In the genomic region with DNA sequence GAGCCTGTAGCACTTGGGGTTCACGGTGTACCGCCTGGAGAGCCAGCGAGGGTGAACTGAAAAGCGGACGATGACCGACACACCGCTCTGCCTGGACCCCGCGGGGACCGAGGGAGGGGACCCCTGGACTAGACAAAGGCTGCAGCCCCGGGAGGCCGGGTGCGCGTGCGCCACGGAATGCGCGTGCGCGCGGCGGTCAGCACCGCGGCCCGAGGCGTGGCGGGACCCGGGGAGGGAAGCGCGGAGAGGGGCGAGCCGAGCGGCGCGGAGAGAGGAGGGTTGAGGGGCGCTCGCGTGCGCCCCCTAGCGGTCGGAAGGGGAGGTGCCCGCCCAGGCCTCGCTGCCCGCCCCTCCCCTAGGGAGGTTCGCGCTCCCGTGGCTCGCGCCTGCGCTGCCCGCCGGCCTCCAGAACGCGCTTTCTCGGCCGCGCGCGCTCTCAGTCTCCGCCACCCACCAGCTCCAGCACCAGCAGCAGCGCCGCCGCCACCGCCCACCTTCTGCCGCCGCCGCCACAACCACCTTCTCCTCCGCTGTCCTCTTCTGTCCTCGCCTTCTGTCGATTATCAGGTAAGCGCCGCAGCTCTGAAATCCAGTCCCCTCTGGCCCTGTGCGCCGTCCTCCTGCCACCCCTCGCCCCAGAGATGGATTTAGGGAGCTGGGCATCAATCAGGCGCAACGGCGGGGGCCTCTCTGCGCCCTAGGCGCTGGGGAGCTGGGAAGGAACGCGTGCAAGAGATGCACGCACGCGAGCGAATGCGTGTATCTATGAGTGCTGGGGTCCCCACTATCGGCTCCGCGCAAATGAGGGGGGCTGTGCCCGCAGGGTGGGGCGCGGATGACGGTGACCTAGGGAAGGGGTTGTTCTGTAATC, we compare ENCODE assay signal across 8 mouse cellular contexts. TPM values are rescaled to one million over a fixed set of nuclear protein-coding genes. Genes with fewer than 3 reads are reported as not detected.
A peak's percentile ranks its signal among the peaks of the same experiment; 100 is the strongest.
DNase-seq lines count a peak whose midpoint lies in the region; ATAC-seq and TF ChIP-seq lines count a peak whose summit lies in the region.

A gene (plus strand): TSS at position 350 of the 871 bp plus-strand sequence.

- intact Hi-C loops in heart, postnatal 25 days (cut with DNase I), result no loop called here

- H3K36me3 ChIP-seq in ES-Bruce4 (ENCODE audit: control insufficient read depth, insufficient read depth, low read length, poor library complexity, severe bottlenecking), result no peaks in the 10 kb centered on the region
- no peaks in the 10 kb centered on the region for H3K36me3 ChIP-seq in forebrain, embryonic 15.5 days

- DNase-seq in cerebellum, adult 11 months, result peak; percentile 91
- peak; percentile 78 for DNase-seq in heart, postnatal 25 days (ENCODE audit: low spot score)
- DNase-seq in layer of hippocampus, adult 18-20 months (ENCODE audit: low spot score in 2 of 2), result peak; percentile 92 to 96
- DNase-seq in lung, adult 18-20 months, result peak; percentile 87 to 90
- peak; percentile 21 to 46 for DNase-seq in thymus, adult 18-20 months

- ATAC-seq in forebrain, embryonic 15.5 days (replicated peaks), result peak; percentile 82
- peak; percentile 43 for ATAC-seq in neutrophil, adult 5-6 weeks (ENCODE audit: extremely low read depth, insufficient number of reproducible peaks, low FRiP score, poor library complexity, severe bottlenecking)

- peaks cover 13% of the 10 kb centered on the region for H3K27me3 ChIP-seq in ES-Bruce4 (ENCODE audit: control insufficient read depth, insufficient read depth, low read length, poor library complexity, severe bottlenecking)
- H3K27me3 ChIP-seq in forebrain, embryonic 15.5 days, result no peaks in the 10 kb centered on the region

- H3K9me3 ChIP-seq in ES-Bruce4 (replicated peaks; ENCODE audit: control insufficient read depth, insufficient read depth, low read length, poor library complexity, severe bottlenecking), result no peaks in the 10 kb centered on the region
- no peaks in the 10 kb centered on the region for H3K9me3 ChIP-seq in forebrain, embryonic 15.5 days

- under 1% methylated on average over 92 of the region's 94 CpGs for WGBS in forebrain, embryonic 15.5 days

- H3K4me1 ChIP-seq in ES-Bruce4 (ENCODE audit: control insufficient read depth, insufficient read depth, low read length), result no peaks in the 10 kb centered on the region
- peaks cover 37% of the 10 kb centered on the region for H3K4me1 ChIP-seq in forebrain, embryonic 15.5 days

- TF ChIP-seq POLR2A in ES-Bruce4 (IDR thresholded peaks at IDR 0.05; ENCODE audit: insufficient read depth, low read length), result peak; percentile 29

- peak within 1 kb of the TSS; percentile 80 for H3K9ac ChIP-seq in ES-Bruce4 (ENCODE audit: low read depth, poor library complexity, severe bottlenecking)
- H3K9ac ChIP-seq in forebrain, embryonic 15.5 days (replicated peaks), result peak within 1 kb of the TSS; percentile 92

- peak; percentile 79 for TF ChIP-seq CTCF in ES-Bruce4 (IDR thresholded peaks at IDR 0.05; ENCODE audit: low read depth, low read length)

- no peak for TF ChIP-seq EP300 in ES-Bruce4 (IDR thresholded peaks at IDR 0.05; ENCODE audit: insufficient read depth, low read depth, low read length)

- peak within 1 kb of the TSS; percentile 82 for H3K4me3 ChIP-seq in ES-Bruce4 (ENCODE audit: low read depth, low read length)
- H3K4me3 ChIP-seq in forebrain, embryonic 15.5 days, result peak within 1 kb of the TSS; percentile 72

- peak within 1 kb of the TSS; percentile 19; the same call in 1 of the 2 replicates for H3K27ac ChIP-seq in ES-Bruce4 (ENCODE audit: insufficient read depth, low read length)
- peak within 1 kb of the TSS; percentile 97 for H3K27ac ChIP-seq in forebrain, embryonic 15.5 days (replicated peaks)

- peak within 1 kb of the TSS; percentile 80 for H3K4me2 ChIP-seq in forebrain, embryonic 15.5 days (replicated peaks)

RNA-seq across cellular contexts. Expression of the gene that starts here (rescaled TPM):
- 13.6 and 15.0 TPM in 2 replicates for polyA plus RNA-seq in ES-Bruce4 (2011; ENCODE audit: insufficient read depth, insufficient read length, low read depth, missing spikeins)
- 672 and 718 TPM in 2 replicates for polyA plus RNA-seq in forebrain, embryonic 15.5 days (2015; fragmentation: Nextera tagmentation; extraction: Ambion mirVana)
- total RNA-seq in heart, postnatal 25 days (2021), result 10 to 100 TPM; 67.0 to 70.7 TPM
- total RNA-seq in layer of hippocampus, adult 18-20 months (2021), result 100 to 1,000 TPM; 329 to 337 TPM
- total RNA-seq in neutrophil, adult 5-6 weeks (2017), result 0.12 TPM in 2 replicates

Comparison
In these comparisons a context has a peak if more than half of its experiments do, and no peak if none do; other contexts are left out.
1. Peak in every context shown above with its lines: DNase-seq, ATAC-seq, H3K4me3 ChIP-seq and H3K27ac ChIP-seq.
2. RNA of the gene that starts here (total RNA-seq): 329 to 337 TPM in layer of hippocampus, adult 18-20 months and 67.0 to 70.7 TPM in heart, postnatal 25 days; 0.12 TPM in neutrophil, adult 5-6 weeks; every median in the first group is over 10 times any median in the second.
3. RNA of the gene that starts here (total RNA-seq): 329 to 337 TPM in layer of hippocampus, adult 18-20 months; 67.0 to 70.7 TPM in heart, postnatal 25 days; every median in the first group is over 4 times any median in the second.
4. RNA of the gene that starts here (polyA plus RNA-seq): 672 to 718 TPM in forebrain, embryonic 15.5 days; 13.6 to 15.0 TPM in ES-Bruce4; every median in the first group is over 10 times any median in the second.
5. Peak in ATAC-seq in neutrophil, adult 5-6 weeks; RNA of the gene not detected or under 1 TPM.
6. DNase-seq: peak in every context shown above with its lines; median percentile 94 in layer of hippocampus, adult 18-20 months; 91 in cerebellum, adult 11 months; 88 in lung, adult 18-20 months; 78 in heart, postnatal 25 days; 34 in thymus, adult 18-20 months.